Mouse (Mus musculus): ENCODE measurements around the gene Filip1l. TPM values are rescaled to one million over a fixed set of nuclear protein-coding genes. Genes with fewer than 3 reads are reported as not detected.

Filip1l gene
- 3.3 and 3.6 TPM in 2 replicates for polyA plus RNA-seq (2015; fragmentation: Nextera tagmentation; extraction: Ambion mirVana)

DNA sequence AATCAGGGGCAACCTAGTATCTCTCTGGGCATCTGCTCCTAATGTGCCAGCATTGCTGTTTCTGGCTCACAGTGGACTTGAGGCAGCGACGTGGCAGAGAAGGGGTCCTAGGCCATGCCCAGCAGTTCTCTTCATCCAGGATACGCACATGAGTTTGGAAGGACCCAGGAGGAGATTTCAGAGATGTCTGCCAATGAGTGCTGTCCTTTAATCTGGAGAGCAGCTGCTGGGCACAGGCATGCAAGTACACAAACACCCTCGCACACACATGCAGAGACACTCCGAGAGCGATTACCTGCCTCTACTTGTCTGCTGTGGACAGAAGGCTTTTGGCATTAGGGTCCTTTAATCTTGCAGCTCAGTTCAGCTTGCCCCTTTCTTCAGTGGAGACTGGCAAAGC is at the start of gene Filip1l:
TSS of gene Filip1l (plus strand) at position 343 of the 400 bp plus-strand sequence.
- H3K36me3 ChIP-seq = no peaks in the 10 kb centered on the region
- H3K27me3 ChIP-seq = no peaks in the 10 kb centered on the region
- 79% methylated on average over 6 of the region's 6 CpGs for WGBS
- H3K9me3 ChIP-seq = no peaks in the 10 kb centered on the region
- no peak within 1 kb of the TSS for H3K4me3 ChIP-seq
- no peak for ATAC-seq (ENCODE audit: low FRiP score)
- no peak within 1 kb of the TSS for H3K9ac ChIP-seq
- no peak within 1 kb of the TSS for H3K4me2 ChIP-seq
- peaks cover 5% of the 10 kb centered on the region; the same call in 1 of the 2 replicates for H3K4me1 ChIP-seq (replicated peaks)
- no peak within 1 kb of the TSS for H3K27ac ChIP-seq

DNA sequence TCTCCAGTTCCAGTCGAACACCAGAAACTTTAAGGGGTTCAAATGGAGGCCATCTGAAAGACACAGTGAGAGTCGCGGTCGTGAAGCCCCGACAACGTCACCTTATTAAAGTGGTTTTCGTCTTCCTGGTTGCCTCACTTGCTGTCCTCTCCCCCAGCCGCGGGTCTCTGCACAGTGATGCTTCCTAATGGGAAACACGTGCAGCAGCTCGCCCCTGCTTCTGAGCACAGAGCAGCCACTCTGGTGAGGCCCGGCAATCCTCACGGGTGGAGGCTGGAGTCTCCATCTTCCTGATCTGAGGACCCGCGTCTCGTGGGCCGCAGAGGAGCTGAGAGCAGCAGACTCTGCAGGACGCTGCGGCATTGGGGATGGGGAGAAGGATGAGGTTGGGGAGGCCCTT is 49.2 kb upstream of the Filip1l start:
- WGBS = 63% methylated on average over 19 of the region's 19 CpGs
- Histone ChIP-seq H3K4me1 (replicated peaks) (0 out of 2 replicates have a peak, but pooled peaks cover 3% of the 10 kb centered on the region), H3K27ac (no peak overlapping the region), H3K4me3 (no peak overlapping the region), H3K4me2 (0 out of 2 replicates have a peak overlapping the region, but pooled peaks have one; percentile 15), H3K9me3 (no peaks in the 10 kb centered on the region), H3K36me3 (no peaks in the 10 kb centered on the region), H3K9ac (0 out of 2 replicates have a peak overlapping the region, but pooled peaks have one; percentile 24), H3K27me3 (no peaks in the 10 kb centered on the region)
- ATAC-seq (ENCODE audit: low FRiP score) = no peak

DNA sequence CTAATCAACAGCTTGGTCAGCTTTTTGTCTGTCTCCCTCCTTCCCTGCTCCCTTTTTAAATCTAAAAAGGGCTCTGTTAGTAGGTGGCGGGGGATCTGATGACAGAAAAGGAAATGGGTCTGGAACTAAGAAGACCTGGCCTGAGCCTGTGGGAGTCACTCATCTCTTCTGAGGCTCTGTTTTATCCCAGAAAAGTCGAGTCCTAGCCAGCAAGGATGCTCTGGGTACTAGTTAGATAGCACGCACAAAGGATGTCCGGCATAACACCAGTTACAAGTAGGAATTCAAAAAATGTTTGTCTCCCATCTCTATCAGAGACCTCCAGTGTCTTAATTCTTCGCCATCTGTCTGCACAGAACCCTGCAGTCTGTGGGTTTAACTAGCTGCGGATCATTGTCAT is 47.4 kb upstream of the Filip1l start:
- H3K9ac ChIP-seq = no peak overlapping the region
- no peaks in the 10 kb centered on the region for H3K36me3 ChIP-seq
- WGBS = 87% methylated on average over 6 of the region's 6 CpGs
- no peak overlapping the region for H3K4me2 ChIP-seq
- ATAC-seq (ENCODE audit: low FRiP score) = no peak
- H3K4me1 ChIP-seq (replicated peaks) = 0 out of 2 replicates have a peak, but pooled peaks cover 3% of the 10 kb centered on the region
- H3K9me3 ChIP-seq = no peaks in the 10 kb centered on the region
- no peak overlapping the region for H3K4me3 ChIP-seq
- no peak overlapping the region for H3K27ac ChIP-seq
- H3K27me3 ChIP-seq = no peaks in the 10 kb centered on the region

DNA sequence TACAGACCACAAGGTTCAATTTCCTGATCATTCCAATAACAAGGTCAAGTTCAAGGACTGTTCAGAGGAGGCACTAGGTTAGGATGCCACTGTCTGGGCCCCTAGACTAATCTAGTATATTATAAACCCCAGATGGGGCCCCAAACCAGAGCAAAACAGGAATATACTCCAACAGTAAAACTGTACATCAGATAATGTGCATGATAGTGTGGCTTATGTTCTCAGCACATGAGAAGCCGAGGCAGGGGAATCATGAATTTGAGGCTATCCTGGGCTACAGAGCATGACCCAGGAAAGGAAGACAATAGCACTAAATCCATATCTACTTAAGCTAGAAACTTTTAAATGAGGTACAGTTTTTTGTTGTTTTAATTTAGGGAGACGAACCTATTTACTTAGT is 40.8 kb upstream of the Filip1l start:
- Histone ChIP-seq H3K4me1 (replicated peaks) (no peaks in the 10 kb centered on the region), H3K9ac (no peak overlapping the region), H3K36me3 (no peaks in the 10 kb centered on the region), H3K4me3 (no peak overlapping the region), H3K27me3 (no peaks in the 10 kb centered on the region), H3K9me3 (no peaks in the 10 kb centered on the region), H3K27ac (no peak overlapping the region), H3K4me2 (no peak overlapping the region)
- ATAC-seq (ENCODE audit: low FRiP score) = no peak
- WGBS = 93% methylated on average over 2 of the region's 2 CpGs

DNA sequence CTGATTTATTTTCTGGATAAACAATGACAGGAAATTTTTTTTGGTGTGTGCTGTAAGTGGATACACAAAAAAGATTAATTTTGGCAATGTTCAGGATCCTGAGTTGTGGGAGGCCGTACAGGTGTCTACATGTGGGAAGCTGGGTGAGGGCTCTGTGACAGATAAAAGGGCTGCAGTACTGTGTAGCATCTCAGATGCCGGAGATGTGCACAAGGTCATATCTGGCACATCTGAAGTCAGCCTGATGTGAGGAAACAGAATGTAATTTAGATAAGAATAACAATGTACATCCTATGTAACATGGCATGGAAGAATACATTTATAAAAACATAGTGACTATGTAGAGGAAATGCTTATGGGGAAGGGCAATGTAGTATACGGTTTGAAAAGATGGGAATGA is 39.4 kb upstream of the Filip1l start:
- H3K27me3 ChIP-seq = no peaks in the 10 kb centered on the region
- no peak for ATAC-seq (ENCODE audit: low FRiP score)
- no peaks in the 10 kb centered on the region for H3K9me3 ChIP-seq
- H3K4me1 ChIP-seq (replicated peaks) = no peaks in the 10 kb centered on the region
- H3K4me3 ChIP-seq = no peak overlapping the region
- H3K4me2 ChIP-seq = no peak overlapping the region
- no peaks in the 10 kb centered on the region for H3K36me3 ChIP-seq
- H3K9ac ChIP-seq = no peak overlapping the region
- no peak overlapping the region for H3K27ac ChIP-seq
- 88% methylated on average over 3 of the region's 3 CpGs for WGBS

DNA sequence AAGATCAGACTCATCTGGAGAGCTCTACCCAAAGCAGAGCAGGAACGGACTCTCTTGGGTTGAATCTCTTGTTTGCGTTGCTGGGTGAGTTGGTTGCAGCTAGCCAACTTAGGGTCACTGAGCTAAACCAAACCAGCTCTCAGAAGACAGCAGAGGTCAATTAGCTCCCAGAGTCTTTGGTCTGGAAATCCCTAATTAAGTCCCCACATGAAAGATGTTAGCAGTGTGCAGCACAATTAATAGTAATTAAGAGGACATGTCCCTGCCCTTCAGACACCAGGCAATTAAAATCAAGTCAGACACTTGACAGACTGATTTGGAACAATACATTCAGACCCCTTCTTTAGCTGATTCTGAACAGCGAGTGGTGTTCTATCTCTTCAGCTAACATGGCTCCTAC is 38.7 kb upstream of the Filip1l start:
- 86% methylated on average over 3 of the region's 3 CpGs for WGBS
- H3K27me3 ChIP-seq = no peaks in the 10 kb centered on the region
- H3K9ac ChIP-seq = no peak overlapping the region
- ATAC-seq (ENCODE audit: low FRiP score) = no peak
- no peak overlapping the region for H3K27ac ChIP-seq
- H3K4me1 ChIP-seq (replicated peaks) = no peaks in the 10 kb centered on the region
- no peaks in the 10 kb centered on the region for H3K36me3 ChIP-seq
- H3K4me2 ChIP-seq = no peak overlapping the region
- H3K9me3 ChIP-seq = no peaks in the 10 kb centered on the region
- H3K4me3 ChIP-seq = no peak overlapping the region

DNA sequence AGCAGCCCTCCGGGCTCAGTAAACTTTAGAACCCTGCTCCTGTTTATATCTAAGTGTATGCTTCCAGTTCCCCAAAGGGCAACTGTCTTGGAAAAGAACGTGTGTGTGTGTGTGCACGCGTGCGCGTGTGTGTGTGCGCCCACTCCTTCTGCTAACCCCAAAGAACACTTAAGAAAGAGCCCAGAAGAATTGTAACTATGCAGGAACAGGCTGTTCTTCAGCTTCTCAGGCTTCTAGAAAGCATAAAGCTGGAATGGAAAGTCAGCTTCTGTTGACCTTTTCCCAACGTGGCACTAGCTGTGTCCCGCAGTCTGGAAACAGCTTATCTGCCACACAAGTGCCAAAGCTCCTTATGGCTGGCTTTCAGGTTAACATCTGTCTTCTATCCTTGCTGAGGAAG is 37.9 kb upstream of the Filip1l start:
- no peaks in the 10 kb centered on the region for H3K9me3 ChIP-seq
- no peaks in the 10 kb centered on the region for H3K4me1 ChIP-seq (replicated peaks)
- H3K4me3 ChIP-seq = no peak overlapping the region
- no peaks in the 10 kb centered on the region for H3K36me3 ChIP-seq
- no peak overlapping the region for H3K9ac ChIP-seq
- no peak overlapping the region for H3K27ac ChIP-seq
- H3K4me2 ChIP-seq = no peak overlapping the region
- no peaks in the 10 kb centered on the region for H3K27me3 ChIP-seq
- 92% methylated on average over 9 of the region's 9 CpGs for WGBS
- no peak for ATAC-seq (ENCODE audit: low FRiP score)

DNA sequence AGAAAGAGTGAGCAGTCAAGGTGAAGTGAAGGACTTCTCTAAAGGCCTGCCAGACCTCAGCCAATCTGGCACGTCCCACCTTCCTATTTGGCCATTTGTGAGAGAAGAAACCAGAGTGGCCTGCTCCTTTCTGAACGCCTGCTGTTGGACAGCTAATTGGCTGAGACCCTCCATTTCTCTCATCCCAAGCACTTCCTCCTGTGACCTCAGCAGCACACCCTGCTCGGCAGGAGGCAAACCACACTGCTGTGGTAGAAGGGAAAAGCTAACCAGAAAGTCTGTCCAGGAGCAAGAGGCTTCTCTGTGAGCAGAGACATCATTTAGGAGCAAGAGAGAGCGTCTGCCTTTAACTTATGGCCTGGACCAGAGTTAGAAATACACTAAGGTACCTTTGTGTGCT is 35.8 kb upstream of the Filip1l start:
- no peak overlapping the region for H3K9ac ChIP-seq
- H3K27me3 ChIP-seq = no peaks in the 10 kb centered on the region
- no peak overlapping the region for H3K4me2 ChIP-seq
- no peak overlapping the region for H3K4me3 ChIP-seq
- H3K4me1 ChIP-seq (replicated peaks) = no peaks in the 10 kb centered on the region
- H3K36me3 ChIP-seq = no peaks in the 10 kb centered on the region
- no peak for ATAC-seq (ENCODE audit: low FRiP score)
- WGBS = 82% methylated on average over 4 of the region's 4 CpGs
- H3K9me3 ChIP-seq = 0 out of 2 replicates have a peak, but pooled peaks cover 4% of the 10 kb centered on the region
- no peak overlapping the region for H3K27ac ChIP-seq

DNA sequence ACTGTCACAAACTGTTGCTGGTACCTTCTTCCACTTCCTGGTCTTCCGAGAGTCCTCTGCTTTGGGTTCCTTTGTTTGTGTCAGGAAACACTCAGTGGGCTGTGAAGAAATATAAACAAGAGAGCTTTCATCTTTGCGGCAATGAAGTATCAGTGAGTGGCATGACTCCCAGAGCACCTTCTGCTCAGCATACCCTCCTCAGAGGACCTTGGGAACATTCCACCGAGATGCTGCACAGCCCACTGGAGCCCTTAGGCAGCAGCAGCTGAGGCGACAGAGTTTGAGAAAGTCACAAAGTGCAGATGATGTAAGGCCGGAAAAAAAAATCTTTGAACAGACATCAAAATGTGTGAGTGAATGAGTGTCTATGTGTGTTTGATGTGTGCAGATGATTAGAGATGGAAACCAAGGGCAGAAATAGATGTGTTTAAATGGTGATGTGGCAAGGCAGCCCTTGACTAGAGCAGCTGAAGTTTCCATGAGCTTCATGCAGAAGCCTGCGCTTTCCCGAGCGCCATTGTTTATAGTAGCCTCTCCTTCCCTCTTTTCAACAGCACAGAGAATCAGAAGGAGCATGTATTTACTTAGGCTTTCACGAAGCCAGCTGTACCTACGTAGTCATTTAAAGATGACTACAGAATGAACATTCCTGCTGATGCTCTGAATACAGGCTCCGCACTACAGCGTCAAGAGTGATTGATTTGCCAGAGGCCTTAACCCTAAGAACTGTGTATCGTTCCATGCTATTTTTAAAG is 34.8 kb upstream of the Filip1l start:
- no peaks in the 10 kb centered on the region for H3K36me3 ChIP-seq
- H3K4me3 ChIP-seq = no peak overlapping the region
- no peak for ATAC-seq (ENCODE audit: low FRiP score)
- WGBS = 57% methylated on average over 13 of the region's 13 CpGs
- no peak overlapping the region for H3K4me2 ChIP-seq
- H3K27ac ChIP-seq = no peak overlapping the region
- H3K4me1 ChIP-seq (replicated peaks) = no peaks in the 10 kb centered on the region
- no peak overlapping the region for H3K9ac ChIP-seq
- 0 out of 2 replicates have a peak, but pooled peaks cover 4% of the 10 kb centered on the region for H3K9me3 ChIP-seq
- H3K27me3 ChIP-seq = no peaks in the 10 kb centered on the region

DNA sequence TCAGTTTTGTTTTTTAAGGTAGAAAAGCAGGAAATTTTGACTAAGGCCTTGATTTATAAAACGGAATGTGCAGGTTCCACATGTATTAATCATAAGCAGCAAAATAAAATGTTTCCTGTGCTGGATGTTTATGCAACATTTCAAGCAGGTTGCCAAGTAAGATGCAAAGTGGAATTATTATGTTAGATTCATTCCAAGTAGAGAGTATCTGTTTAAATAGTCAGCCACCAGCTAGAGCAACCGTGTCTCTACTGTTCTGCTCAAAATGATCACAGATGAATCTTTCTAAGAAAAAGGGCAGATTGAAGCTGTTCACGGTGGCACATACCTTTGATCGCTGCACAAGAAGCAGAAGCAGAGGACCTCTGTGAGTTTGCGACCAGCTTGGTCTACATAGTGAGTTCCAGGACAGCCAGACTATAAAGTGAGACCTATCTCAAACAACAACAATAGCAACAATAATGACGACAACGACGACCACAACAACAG is 34.2 kb upstream of the Filip1l start:
- ATAC-seq (ENCODE audit: low FRiP score) = no peak
- Histone ChIP-seq H3K4me1 (replicated peaks) (no peaks in the 10 kb centered on the region), H3K27ac (no peak overlapping the region), H3K9ac (no peak overlapping the region), H3K27me3 (no peaks in the 10 kb centered on the region), H3K36me3 (no peaks in the 10 kb centered on the region), H3K4me2 (no peak overlapping the region), H3K9me3 (0 out of 2 replicates have a peak, but pooled peaks cover 4% of the 10 kb centered on the region), H3K4me3 (no peak overlapping the region)
- 85% methylated on average over 8 of the region's 8 CpGs for WGBS

DNA sequence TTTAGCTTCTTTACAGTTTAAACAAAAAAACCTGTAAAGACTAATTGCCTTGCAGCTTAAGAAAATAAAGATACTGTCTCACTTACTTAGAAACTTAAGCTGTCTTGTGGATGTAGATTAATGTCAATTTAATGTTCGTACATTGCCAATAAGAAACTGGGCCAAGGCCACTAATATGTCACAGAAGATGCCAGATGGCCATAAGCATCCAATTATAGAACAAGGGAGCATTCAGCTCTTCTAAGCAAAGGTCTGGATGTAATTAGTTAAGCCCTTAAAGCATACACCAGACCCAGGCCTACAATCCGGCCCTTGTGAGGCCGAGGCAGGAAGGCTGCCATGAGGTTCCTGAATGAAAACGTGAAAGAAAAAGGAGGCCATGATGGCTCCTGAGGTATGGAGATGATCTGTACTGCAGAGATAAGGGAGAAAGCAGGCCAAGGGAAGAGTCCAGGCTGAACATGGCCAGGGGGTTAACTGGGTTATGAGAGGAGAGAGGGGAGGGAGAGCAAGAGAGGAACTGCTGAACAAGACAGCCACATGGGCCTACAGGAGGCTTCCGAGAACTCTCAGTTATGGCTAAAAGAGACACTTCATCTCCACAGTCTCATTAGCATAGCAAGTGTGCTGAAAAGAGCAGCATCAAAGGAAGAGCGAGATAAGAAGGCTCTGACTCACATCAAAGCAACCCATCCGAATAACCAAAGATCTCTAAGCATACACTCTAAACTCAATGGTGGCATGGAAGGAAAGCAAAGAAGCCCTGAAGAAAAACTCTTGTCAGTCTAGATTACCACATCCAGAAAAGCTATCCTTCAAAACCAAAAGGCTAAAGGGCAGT is 33.4 kb upstream of the Filip1l start:
- Histone ChIP-seq H3K9me3 (0 out of 2 replicates have a peak, but pooled peaks cover 4% of the 10 kb centered on the region), H3K36me3 (no peaks in the 10 kb centered on the region), H3K27me3 (no peaks in the 10 kb centered on the region), H3K9ac (no peak overlapping the region), H3K27ac (no peak overlapping the region), H3K4me3 (no peak overlapping the region), H3K4me2 (no peak overlapping the region), H3K4me1 (replicated peaks) (no peaks in the 10 kb centered on the region)
- 68% methylated on average over 7 of the region's 7 CpGs for WGBS
- no peak for ATAC-seq (ENCODE audit: low FRiP score)

DNA sequence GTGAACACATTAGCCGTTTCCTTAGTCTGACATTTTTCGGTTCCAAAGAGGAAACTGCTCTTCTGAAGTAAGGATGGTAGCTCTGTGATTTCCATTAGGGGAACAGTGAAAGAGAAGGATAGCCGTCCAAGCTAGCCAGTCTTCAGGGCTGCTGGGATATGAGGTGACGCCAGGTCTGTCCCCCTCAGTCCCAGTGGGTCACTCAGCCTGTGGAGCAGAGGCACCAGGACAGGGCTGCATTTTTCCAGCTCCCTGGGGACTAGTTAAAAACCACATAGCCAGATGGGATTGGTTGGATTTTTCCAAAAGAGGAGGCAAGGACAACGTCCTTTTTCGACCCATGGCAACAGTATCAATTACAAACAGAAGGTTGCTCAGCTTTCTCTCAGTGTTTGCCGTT is 25.9 kb upstream of the Filip1l start:
- Histone ChIP-seq H3K9ac (no peak overlapping the region), H3K4me2 (no peak overlapping the region), H3K9me3 (no peaks in the 10 kb centered on the region), H3K27ac (no peak overlapping the region), H3K4me3 (no peak overlapping the region), H3K4me1 (replicated peaks) (no peaks in the 10 kb centered on the region), H3K27me3 (no peaks in the 10 kb centered on the region), H3K36me3 (no peaks in the 10 kb centered on the region)
- 77% methylated on average over 7 of the region's 7 CpGs for WGBS
- no peak for ATAC-seq (ENCODE audit: low FRiP score)
